Mouse (Mus musculus): ENCODE results near the gene Ykt6.

Ykt6 gene

GRCm38 (mm10) chr11:5949586-5950352 is 5.7 kb upstream of the Ykt6 start, which contains the start of gene Gck:
Gene Gck (minus strand): TSS chr11:5950081.
- no peak for DNase-seq

DNA sequence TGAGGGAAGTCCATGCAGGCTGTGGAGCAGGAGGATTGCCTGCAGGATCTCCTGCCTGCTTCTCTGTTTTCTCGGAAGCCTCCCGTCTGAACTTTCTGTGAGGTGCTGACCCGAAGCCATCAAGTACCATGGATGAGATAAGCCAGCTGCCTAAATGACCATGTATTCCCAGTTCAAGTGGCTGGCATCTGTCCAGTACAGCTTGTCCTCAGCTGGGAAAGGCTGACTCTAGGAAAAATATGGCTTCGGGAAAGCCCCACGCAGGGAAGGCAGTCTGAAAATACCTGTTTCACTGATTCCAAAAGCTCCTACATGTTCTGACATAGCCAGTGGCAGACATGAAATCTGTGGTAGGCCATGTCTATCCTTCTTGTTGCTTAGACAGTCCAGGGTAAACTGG is 3.0 kb upstream of the Ykt6 start:
- no peak for DNase-seq

- no peak for DNase-seq
Observed at GRCm38 (mm10) chr11:5953130-5953765, 2.2 kb upstream of the Ykt6 start.

DNA sequence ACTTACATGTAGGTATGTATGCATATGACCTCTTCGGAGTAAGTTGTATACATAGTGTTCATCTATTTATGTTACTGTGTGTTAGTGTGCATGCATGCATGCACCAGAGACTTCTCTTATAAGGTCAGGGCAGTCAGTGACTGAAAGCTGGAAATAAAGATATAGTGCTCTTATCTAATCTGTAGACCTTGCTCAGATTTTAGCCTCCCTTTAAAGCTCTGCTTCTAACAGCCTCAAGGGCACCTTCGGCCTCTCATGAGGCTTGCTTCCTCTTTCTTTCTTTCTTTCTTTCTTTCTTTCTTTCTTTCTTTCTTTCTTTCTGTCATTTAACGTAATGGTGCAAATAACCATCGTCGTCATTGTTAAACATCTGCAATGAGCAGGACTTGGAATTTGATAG is 1.1 kb upstream of the Ykt6 start:
- no peak for DNase-seq

DNA sequence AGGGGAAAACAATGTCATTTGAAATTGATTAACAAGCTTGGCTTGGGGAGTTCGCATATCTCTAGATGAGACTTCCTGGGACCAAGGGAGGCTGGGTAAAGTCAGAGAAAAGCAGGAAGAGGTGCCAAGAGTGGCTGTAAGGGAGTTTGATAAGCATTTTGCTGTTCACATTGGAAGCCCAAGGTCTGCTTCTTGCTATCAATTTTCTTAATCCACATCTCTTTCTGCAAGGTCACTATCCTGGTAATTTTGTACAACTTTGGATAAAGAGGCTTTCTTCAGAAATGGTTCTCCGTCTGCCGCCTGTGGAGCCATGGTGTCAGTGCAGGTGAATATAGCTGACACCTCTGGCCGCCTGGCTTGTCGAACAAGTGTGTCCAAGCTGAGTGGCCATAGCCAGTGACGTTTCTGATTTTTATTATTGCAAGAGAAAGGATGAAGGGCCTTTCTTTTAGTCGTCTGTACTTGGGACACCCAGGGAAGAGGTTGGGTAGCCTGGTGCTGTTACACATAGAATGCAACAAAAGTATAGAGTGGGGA is 458 bp upstream of the Ykt6 start:
- DNase-seq, result no peak

DNA sequence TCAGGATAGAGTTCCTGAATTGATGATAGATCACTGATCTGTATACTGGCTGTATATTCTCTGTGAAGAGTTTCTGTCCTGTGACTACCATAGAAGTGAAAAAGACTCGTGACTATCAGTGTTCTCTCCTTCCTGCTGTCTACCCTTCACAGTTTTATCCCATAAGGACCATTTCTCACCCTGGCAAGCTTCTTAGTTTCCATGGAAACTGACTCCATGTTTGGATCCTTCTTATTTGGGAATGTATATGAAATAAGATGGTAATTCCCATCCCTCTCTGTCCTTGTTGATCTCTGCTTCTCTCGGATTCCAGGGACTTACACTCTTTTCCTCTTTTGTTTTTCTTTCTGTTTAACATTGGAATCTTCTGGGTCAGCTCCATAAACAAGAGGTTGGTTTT is 4.6 kb downstream of the Ykt6 start:
- no peak for DNase-seq

- DNase-seq, result no peak
Observed at GRCm38 (mm10) chr11:5965865-5966264, 10.4 kb downstream of the Ykt6 start.

- no peak for DNase-seq
Observed at GRCm38 (mm10) chr11:5966751-5967150, 11.3 kb downstream of the Ykt6 start.

DNA sequence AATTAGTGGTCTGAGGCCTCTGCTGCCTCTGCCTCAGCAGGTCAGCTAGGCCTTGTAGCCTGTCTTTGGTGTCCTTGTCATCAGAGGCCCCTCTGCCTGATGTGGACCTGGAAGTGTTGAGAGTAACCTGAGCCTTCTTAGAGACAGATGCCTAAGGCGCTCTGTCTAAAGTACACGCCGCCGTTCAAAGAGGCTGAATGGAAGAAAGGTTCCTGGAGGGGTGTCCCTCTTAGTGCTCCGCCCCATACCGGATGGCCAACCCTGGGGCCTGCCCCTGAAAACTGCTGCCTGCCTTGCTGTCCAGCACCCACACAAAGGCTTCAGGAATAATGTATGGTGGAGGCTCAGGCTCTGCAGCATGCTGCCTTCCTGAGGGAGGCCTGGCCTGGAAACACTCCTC is 12.7 kb downstream of the Ykt6 start:
- no peak for DNase-seq

DNA sequence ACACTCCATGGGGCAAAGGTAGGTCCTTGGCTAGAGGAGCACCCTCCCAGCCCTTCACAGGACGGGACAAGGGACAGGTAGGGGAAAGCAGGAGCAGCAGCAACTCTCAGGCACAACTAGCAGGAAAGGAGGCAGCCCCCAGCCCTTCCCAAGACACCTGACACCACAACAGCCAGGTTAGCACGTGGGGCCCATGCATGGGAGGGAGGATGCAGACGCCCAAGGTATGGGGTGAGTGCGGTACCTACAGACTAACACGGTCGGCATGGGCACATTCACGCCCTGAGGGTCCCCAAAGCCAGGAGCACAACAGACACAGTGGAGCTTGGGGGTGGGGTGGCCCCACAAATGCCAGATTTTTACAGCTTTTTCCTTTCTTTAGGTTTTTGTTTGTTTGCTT is 15.7 kb downstream of the Ykt6 start:
- no peak for DNase-seq

DNA sequence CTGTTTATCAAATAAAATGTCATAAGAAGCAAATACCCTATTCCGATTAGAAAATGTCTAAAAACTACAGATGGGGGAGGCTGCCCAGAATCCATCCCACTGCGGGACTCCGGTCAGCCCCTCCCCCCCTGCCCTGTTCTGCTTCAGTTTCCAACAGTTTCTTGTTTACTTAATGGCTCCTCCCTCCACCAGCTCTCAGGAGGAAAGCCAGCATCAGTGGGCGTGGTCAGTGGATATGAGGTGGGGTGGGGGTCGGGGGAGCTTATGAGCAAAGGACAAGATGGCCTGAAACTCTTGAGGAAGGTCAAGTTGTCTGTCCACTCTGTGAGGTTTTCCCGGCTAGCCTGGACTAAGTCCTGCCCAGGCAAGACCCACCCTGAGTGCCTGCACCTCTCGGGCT is 17.7 kb downstream of the Ykt6 start:
- DNase-seq, result no peak

DNA sequence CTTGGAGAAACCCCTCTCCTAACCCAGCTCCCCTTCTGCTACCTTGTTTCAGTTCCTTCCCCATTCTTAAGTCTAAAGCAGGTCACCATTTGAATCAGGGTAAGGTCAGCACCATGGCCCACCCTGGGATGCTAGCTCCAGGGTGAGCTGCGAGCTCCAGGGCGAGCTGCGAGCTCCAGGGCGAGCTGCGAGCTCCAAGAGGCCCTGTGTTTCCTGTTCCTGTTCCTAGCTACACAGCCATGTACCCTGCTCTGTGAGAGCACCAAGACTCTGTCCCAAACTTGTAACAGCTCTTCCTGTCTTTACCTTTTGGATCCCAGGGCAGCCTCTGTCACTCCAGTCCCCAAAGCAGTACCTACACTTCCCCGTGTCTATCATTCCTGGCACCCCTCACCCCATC is 18.6 kb downstream of the Ykt6 start:
- DNase-seq, result no peak

GRCm38 (mm10) chr11:5975068-5975467 is 19.6 kb downstream of the Ykt6 start:
- no peak for DNase-seq

GRCm38 (mm10) chr11:5976106-5976505 is 20.6 kb downstream of the Ykt6 start:
- DNase-seq, result no peak

DNA sequence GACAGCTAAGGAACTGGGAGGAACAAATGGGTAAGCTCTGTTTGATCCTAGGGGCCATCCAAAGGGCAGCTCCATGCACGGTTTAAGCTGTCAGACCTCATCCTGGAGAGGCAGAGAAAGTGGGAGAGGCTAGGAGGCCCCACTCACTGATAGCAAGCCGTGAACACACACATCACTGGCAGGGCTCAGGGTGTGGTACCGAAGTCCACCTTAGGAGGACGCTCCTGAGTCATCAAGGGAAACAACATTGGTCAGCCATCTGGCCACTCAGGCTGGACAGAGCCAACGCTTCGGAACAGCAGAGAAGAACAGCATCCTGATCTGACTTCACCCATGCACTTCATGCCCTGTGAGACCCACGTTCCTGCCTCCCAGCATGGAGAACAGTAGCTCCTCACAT is 23.6 kb downstream of the Ykt6 start:
- no peak for DNase-seq

GRCm38 (mm10) chr11:5980108-5980507 is 24.6 kb downstream of the Ykt6 start:
- no peak for DNase-seq

DNA sequence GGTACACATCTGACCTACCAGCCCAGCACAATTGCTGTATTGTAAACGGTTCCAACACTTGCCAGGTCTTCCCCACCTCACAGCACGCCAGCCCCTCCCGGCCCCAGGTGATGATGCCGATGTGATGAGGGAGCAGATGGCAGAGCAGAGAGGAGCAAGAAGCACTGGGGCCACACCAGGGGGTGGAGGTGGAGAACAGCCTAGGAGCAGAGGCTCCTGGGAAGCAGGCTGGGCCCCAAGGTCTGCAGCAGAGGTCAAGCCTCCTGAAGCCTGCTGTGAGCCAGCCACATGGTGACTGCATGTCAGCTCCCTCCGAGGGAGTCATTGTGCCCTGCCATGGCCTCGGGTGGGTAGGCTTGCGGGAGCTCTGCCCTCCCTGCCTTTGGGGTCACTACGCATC is 25.1 kb downstream of the Ykt6 start:
- DNase-seq, result no peak

GRCm38 (mm10) chr11:5981323-5981722 is 25.8 kb downstream of the Ykt6 start:
- no peak for DNase-seq

DNA sequence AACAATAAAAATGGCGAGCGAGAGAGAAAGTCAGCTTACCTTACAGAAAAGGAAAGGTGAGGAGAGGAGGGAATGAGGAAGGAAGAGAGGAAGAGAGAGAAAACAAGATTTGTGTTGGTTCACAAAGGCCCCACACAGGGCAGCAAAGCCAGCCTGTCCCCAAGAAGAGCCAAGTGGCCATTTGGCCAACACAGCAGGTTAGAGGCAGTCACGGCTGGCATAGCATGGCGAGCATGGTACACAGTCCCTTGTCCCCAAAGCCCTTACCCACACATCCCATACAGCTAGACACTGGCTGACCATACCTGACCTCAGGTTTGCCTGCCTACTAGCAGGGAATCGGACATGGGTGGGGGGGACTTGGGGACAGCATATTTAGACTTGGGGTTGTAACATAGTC is 28.1 kb downstream of the Ykt6 start:
- no peak for DNase-seq

GRCm38 (mm10) chr11:5988126-5988525 is 32.6 kb downstream of the Ykt6 start:
- no peak for DNase-seq

DNA sequence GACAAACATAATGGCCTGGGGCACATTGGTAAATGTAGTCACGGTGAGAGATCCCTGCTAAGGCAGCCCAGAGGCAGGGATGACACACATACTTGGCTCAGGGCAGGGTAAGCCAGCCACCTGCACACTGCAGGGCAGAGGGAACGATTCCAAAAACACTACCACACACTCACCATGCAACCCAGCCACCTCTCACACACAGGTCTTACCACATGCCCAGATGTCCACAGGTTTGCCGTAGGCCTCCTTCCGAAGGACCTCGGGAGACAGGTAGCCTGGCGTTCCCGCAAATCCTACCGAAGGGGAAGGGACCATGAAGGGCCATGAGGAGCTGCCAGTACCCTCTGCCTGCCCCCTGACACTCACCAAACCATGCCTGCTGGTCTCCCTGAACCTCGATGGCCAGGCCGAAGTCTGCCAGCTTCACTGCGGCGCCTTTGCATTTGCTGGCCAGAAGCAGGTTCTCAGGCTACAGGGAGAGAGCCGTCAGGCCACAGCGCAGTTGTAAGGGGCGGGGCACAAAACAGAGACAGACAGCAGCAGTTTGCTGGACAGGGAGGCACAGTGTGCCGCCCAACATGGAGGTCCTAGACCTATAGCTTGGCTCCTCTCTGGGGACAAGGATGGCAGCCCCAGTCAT is 34.6 kb downstream of the Ykt6 start:
- no peak for DNase-seq

DNA sequence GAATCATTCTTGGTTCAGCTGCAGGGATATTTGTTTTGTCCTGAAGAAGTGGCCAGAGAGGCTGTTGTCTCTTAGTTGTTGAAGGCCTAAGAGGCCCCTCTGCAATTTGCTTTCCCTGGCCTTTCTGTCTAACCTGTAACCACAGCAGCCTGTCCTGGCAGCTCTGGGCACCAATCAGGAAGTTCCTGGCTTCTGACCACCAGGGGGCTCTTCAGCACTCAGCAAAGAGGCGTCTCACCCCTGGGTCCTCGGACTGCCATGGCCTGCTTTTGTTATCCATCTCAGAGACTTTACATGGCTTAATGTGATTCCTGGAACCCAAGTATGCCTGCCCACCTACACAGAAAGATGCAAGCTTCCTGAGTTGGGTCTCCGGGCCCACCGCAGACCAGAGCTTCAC is 35.4 kb downstream of the Ykt6 start:
- DNase-seq, result peak; percentile 50

DNA sequence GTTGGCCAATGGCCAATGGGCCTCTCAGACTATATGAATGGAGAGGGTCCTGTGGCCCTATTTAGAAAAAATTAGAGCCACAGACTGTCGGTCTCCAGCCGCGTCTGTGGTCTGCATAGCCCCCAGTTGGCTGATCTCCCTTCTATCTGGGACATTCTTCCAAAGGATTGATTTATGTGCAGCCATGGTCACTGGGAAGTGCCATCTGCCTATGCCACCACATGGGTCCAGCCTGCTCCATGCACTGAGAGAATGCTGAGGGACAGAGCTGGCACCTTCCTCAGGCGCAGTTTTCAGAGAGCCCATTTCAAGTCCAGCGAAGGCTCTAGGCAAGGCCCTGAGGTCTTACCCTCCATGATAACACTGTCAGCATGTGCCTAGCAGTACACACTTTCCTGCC is 38.7 kb downstream of the Ykt6 start:
- DNase-seq, result no peak

- no peak for DNase-seq
Observed at GRCm38 (mm10) chr11:5994880-5995279, 39.4 kb downstream of the Ykt6 start.
